Mouse (Mus musculus) effector memory CD4-positive, alpha-beta T cell, adult 7 months (primary cell): Measurements from ENCODE around the gene Scgb2b20. TPM values are rescaled to one million over a fixed set of nuclear protein-coding genes. Genes with fewer than 3 reads are reported as not detected.

Experiments
- polyA plus RNA-seq: library from polyadenylated mRNA; unstranded; fragments of 100-300 nt; shearing (Covaris generic); gene quantifications from one replicate; pipeline ENCODE4 v1.2.1, GENCODE M21; 2017

Scgb2b20 gene
- polyA plus RNA-seq: not detected

DNA sequence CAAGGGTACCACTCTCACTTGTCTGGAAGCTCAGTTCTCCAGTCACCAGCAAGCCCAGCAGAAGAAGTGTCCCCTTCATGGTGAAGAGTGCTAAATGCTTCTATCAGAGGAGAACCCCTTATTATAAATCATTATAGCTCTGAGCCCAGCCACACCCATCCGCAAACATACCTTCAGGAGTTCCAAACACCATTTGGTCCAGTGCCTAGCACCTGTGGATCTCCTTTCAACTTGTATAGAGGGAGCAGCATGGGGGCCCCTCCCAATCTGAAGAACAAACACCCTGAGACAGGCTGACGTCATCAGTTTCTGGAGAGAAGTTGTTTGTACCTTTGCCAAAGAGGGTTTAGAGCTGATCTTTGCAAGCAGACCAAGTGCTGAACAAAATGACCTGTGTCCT is at the start of gene Scgb2b20:
Gene Scgb2b20 (minus strand): TSS at position 101 of the 400 bp plus-strand sequence.

DNA sequence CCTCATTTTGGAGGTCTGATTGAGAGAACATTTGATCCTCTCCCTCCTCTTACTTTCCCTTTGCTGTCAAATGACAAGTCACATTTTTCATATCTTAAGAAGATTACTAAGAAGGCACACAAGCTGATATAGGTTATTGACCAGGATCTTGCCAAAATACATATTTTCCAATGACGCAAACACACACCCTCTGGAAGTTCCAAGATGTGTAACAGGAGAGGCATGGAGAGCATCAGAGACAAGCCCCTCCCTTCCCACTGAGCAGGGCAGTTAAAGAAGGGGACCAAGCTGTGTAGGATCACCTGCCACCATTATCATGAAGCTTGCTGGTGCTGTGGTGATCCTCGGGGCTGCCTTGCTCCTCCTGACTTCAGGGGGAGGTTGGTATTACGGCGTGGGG is 6.8 kb upstream of the Scgb2b20 start, which contains the start of gene Scgb1b20:
Gene Scgb1b20 (plus strand): TSS at position 301 of the 400 bp plus-strand sequence.

Other genes with a start within 250 kb of the Scgb2b20 start
- gene Scgb2b18, start 192.5 kb downstream of the Scgb2b20 start, polyA plus RNA-seq: not detected
- gene Scgb1b18, start 180.8 kb downstream of the Scgb2b20 start, polyA plus RNA-seq: not detected
- gene Scgb2b19, start 86.0 kb downstream of the Scgb2b20 start, polyA plus RNA-seq: not detected
- not detected for gene Scgb1b19, start 79.0 kb downstream of the Scgb2b20 start, polyA plus RNA-seq
- not detected for gene Scgb1b20, start 6.9 kb upstream of the Scgb2b20 start, polyA plus RNA-seq
- not detected for gene Scgb2b21, start 154.1 kb upstream of the Scgb2b20 start, polyA plus RNA-seq